Mouse (Mus musculus) NIH3T3 (cell line): ENCODE data around the gene Gps2.
A peak's percentile ranks its signal among the peaks of the same experiment; 100 is the strongest.

Experiments used
- DNase-seq: peaks from one replicate; pipeline ENCODE4 v3.0.0-alpha.2; 2012; ENCODE audit warnings: low read depth

Gene Gps2

DNA sequence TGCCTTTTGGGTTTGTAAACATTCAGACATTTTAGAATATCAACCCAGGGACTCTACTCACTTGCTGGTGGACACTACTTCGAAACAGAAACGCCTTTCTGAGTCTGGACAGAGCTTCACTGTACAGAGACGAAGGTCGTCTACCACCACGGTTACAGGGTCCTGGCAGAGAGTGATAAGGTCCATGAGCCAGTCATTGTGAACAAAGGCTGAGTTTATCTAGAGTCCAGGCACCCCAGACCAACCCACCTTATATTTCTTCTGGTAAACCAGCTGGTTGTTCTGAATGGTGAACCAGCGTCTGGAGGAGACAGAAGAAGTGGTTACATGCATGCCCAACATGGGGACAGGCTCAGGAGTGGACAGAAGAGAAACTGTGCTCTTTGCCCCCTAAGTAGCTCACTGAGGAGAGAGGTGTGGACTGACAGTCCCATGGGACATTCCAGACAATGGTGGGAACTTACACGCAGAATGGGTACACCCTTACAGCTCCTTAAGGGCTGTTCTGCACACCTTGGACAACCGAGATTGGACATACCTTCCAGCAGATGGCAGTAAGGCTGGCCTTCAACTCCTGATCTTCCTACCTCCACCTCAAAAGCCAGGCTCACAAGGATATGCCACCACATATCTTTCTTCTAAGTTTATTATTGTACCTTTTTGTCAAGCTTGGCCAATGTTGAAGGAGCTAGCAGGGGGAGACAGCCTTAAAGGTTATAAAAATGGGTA, 26.6 kb upstream of the Gps2 start:
- peak; percentile 29 for DNase-seq

- DNase-seq: no peak
These were observed 22.2 kb upstream of the Gps2 start for GRCm38 (mm10) chr11:69891482-69891881.

DNA sequence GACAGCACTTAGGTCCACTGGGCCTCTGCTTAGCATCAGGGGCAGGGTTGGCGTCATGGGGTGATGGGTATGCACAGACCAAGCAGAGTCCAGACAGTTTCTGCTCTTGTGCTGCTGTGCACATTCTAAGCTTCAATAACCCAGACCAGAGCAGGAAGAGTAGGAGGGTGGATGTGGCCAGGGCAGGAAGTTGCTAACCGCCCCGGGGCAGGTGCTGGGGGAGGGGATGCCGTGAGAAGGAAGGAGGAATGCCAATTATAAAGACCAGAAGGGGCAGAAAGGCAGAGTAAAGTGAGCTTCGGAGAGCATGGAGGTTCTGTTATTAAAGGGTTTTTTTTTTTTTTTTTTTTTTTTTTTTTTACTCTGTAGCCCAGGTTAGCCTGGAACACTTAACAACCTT, 19.0 kb upstream of the Gps2 start:
- no peak for DNase-seq

GRCm38 (mm10) chr11:69895291-69895690, 18.4 kb upstream of the Gps2 start, which contains the start of gene Acap1:
TSS of gene Acap1 (minus strand) at chr11:69895539.
- no peak for DNase-seq

GRCm38 (mm10) chr11:69899870-69900269, 13.8 kb upstream of the Gps2 start:
- DNase-seq: no peak

- DNase-seq: peak; percentile 95
These were observed 12.9 kb upstream of the Gps2 start, which contains the start of the genes 2810408A11Rik and Neurl4 for GRCm38 (mm10) chr11:69900471-69901405. TSS of gene 2810408A11Rik (minus strand) at chr11:69900987. TSS of gene Neurl4 (plus strand) at chr11:69901072.

DNA sequence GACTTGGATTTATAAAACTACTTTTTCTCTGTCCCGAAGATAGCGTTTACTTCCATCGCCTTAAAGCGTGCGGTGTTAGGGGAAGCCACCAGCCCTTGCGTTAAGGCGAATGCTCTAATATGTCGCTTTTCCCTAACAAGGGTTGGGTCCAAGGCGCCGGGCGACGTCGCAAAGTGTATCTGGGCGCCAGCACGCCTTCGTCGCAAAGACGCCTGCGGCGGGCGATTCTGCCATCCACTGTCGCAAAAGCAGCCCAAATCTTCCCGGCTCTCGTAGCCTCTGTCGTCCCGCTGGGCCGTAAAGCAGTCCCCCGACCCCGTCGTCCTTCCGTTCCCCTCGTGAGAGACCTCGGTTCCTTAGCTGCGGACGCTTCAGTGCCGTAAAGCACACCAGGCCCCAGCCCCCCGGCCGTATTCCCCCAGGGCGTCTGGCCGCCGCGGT, 12.3 kb upstream of the Gps2 start:
- peak; percentile 97 for DNase-seq

GRCm38 (mm10) chr11:69901993-69902392, 11.7 kb upstream of the Gps2 start:
- peak; percentile 41 for DNase-seq

DNA sequence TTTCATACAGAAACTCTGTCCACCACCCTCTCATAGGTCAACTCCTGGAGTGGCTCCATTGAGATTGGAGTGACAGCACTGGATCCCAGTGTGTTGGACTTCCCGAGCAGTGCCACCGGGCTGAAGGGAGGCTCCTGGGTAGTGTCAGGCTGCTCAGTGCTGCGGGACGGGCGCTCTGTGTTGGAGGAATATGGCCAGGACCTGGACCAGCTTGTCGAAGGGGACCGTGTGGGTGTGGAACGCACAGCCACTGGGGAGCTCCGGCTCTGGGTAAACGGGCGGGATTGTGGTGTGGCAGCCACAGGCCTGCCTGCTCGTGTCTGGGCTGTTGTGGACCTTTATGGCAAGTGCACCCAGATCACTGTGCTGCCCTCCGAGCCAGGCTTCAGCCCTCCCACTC, 10.7 kb upstream of the Gps2 start:
- no peak for DNase-seq

- no peak for DNase-seq
These were observed 9.4 kb upstream of the Gps2 start for GRCm38 (mm10) chr11:69904311-69904710.

GRCm38 (mm10) chr11:69908645-69909044, 5.0 kb upstream of the Gps2 start:
- no peak for DNase-seq

GRCm38 (mm10) chr11:69909174-69909573, 4.5 kb upstream of the Gps2 start:
- DNase-seq: no peak

GRCm38 (mm10) chr11:69910177-69910576, 3.5 kb upstream of the Gps2 start:
- no peak for DNase-seq

GRCm38 (mm10) chr11:69910781-69911560, 2.7 kb upstream of the Gps2 start:
- no peak for DNase-seq

DNA sequence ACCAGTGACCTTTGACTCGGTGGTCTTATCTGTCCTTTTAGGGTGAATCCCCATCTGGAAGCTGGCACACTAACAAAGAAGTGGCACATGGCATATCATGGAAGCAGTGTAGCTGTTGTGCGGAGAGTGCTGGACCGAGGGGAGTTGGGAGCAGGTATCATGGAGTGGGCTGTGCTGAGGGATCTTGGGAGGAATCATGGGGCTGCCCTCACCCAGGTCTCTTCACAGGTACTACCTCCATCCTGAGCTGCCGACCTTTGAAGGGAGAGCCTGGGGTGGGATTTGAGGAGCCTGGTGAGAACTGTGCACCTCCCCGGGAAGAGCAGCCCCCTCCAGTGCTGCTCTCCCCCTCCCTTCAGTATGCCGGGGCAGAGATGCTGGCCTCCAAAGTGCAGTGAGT, 2.0 kb upstream of the Gps2 start:
- no peak for DNase-seq

DNA sequence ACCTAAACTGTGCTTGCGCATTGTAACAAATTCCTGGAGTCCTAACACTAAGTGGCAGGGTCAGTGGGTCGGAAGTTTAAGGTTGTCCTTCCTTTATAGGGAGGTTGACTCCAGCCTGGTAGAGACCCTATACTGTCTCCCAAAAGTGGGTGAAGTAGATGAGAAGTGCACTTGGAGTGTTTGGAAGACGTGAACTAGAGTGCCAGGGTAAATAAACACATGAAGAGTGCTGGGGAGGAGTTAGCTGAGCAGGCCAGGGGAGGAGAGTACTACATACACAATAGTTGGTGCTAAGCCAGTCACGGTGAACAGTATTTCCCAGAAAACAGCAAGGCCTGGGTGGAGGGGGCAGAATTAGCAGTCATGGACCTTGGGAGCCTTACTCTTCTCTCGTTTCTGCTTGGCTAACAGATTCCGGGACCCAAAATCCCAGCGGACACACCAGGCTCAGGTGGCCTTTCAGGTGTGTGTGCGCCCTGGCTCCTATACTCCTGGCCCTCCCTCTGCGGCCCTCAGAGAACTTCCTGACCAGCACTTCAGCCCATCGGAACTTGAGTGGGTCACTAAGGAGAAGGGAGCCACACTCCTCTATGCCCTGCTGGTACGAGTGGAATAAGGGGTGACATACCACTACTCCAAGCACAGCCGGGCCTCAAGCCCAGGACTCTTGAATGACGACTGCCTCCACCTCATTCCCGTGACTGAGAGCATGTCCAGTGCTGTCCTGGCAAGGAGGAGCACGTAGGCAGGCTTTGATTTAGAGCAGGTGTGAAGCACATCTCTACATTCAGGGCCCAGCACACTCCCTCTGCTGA, 765 bp upstream of the Gps2 start:
- DNase-seq: no peak

DNA sequence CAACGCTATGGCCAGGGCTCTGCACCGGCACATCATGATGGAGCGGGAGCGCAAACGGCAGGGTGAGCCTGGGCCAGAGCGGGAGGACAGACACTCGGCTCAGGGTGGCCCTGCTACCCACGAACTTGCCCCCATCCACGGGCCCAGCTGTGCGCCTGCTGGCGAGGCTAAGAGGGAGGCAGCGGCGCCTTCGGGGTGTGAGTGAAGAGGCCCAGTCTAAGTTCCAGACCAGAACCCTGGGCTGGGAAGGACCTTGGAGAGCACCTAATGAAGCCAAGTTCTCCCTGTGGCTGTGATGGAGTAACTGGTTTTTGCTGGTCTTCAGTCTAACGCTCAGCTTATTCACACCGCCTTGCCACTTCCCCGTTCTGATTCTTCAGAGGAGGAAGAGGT, 680 bp downstream of the Gps2 start:
- DNase-seq: peak; percentile 72

- no peak for DNase-seq
These were observed 1.3 kb downstream of the Gps2 start for GRCm38 (mm10) chr11:69914917-69915430.

GRCm38 (mm10) chr11:69915667-69916627, 2.3 kb downstream of the Gps2 start:
- DNase-seq: no peak
